Mouse (Mus musculus) activated CD4-positive, CD25-positive, alpha-beta regulatory T cell, adult 4 months (primary cell): ENCODE measurements at regions not wholly inside any gene's neighbourhood (a gene's known extent, or its start where the extent isn't known, plus 50 kb on each side); places are given as distances from the start of the nearest gene placed in this dataset.
A peak's percentile ranks its signal among the peaks of the same experiment; 100 is the strongest.

Source experiments
- ATAC-seq: one replicate; pipeline ENCODE4 v1.8.0; 2017

- peak; percentile 90 for ATAC-seq
Observed at GRCm38 (mm10) chr3:52197982-52198750, 70.0 kb upstream of the Foxo1 start.

GRCm38 (mm10) chr3:52198751-52199738 lies 69.1 kb upstream of the Foxo1 start:
- ATAC-seq: peak; percentile 16

GRCm38 (mm10) chr3:52200106-52200505 lies 68.0 kb upstream of the Foxo1 start:
- ATAC-seq: no peak

- ATAC-seq: no peak
Observed at GRCm38 (mm10) chr3:52210556-52211302, 57.4 kb upstream of the Foxo1 start.

- ATAC-seq: no peak
Observed at GRCm38 (mm10) chr3:52211303-52211695, 56.8 kb upstream of the Foxo1 start.

- no peak for ATAC-seq
Observed at GRCm38 (mm10) chr3:52214114-52214513, 54.0 kb upstream of the Foxo1 start.

- no peak for ATAC-seq
Observed at GRCm38 (mm10) chr3:52215083-52215482, 53.1 kb upstream of the Foxo1 start.
